ENCODE assay signal across 8 mouse cellular contexts in the genomic region with DNA sequence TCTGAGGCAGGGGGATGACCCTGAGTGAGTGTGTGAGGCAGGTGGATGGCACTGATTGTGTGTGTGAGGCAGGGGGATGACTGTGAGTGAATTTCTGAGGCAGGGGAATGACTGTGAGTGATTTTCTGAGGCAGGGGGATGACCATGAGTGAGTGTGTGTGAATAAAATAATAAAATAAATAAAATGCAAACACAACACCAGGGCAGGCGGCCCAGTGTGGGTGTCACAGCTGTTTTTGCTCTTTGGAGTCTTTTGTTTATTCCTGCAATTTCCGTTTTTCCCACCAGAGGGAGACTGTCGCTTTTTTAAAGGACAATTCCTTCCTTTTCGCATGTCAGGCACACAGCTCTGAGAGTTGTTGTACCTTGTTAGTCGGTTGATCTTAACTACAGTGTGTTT. TPM values are rescaled to one million over a fixed set of nuclear protein-coding genes. Genes with fewer than 3 reads are reported as not detected.
DNase-seq lines count a peak whose midpoint lies in the region; ATAC-seq and TF ChIP-seq lines count a peak whose summit lies in the region.
"Not testable (repeated sequence)": the region's sequence is repeated elsewhere in the genome, so short reads cannot be mapped to it uniquely, and the experiment has no call there.

No protein-coding gene starts in this region.

- not testable (repeated sequence) for H3K36me3 ChIP-seq in hindbrain, postnatal 0 days (ENCODE audit: insufficient read depth, low read length)

- TF ChIP-seq POLR2A in cortical plate, adult 2 months (IDR thresholded peaks at IDR 0.05; ENCODE audit: extremely low read depth, insufficient read depth, low read length) = not testable (repeated sequence)

- DNase-seq in adrenal gland, adult (ENCODE audit: inconsistent age in 2 of 2, low spot score in 1 of 2) = peak; percentile 39 to 92
- DNase-seq in gastrocnemius, postnatal 10 days = peak; percentile 59
- DNase-seq in hindbrain, postnatal 0 days (ENCODE audit: low spot score) = peak; percentile 91
- peak; percentile 17 to 43 for DNase-seq in left cerebral cortex, adult 8-10 months (ENCODE audit: low spot score in 2 of 2)
- peak; percentile 89 for DNase-seq in lung, postnatal 36 days
- DNase-seq in retina, postnatal 1 day = peak; percentile 89
- DNase-seq in thymus, postnatal 4 days = peak; percentile 63

- H3K27me3 ChIP-seq in hindbrain, postnatal 0 days (ENCODE audit: insufficient read depth, low read length) = not testable (repeated sequence)

- WGBS in hindbrain, postnatal 0 days = 7% methylated on average over 5 of the region's 5 CpGs

- ATAC-seq in hindbrain, postnatal 0 days = not testable (repeated sequence)

- TF ChIP-seq CTCF in cortical plate, adult 2 months (IDR thresholded peaks at IDR 0.05; ENCODE audit: extremely low read depth, insufficient read depth, low read length) = peak; percentile 39; the same call in 1 of the 2 replicates
- peak; percentile 78 for TF ChIP-seq CTCF in hindbrain, postnatal 0 days (IDR thresholded peaks at IDR 0.05; ENCODE audit: low read depth)

- H3K27ac ChIP-seq in cortical plate, adult 2 months (ENCODE audit: insufficient read depth, low read length); hindbrain, postnatal 0 days: not testable (repeated sequence)

- H3K9ac ChIP-seq in hindbrain, postnatal 0 days (replicated peaks; ENCODE audit: low read length) = not testable (repeated sequence)

- H3K4me1 ChIP-seq in cortical plate, adult 2 months (ENCODE audit: control insufficient read depth, insufficient read depth, low read length); hindbrain, postnatal 0 days (ENCODE audit: insufficient read depth, low read length): not testable (repeated sequence)

- H3K4me2 ChIP-seq in hindbrain, postnatal 0 days (ENCODE audit: low read depth, low read length) = peak overlapping the region; percentile 57

- not testable (repeated sequence) for H3K9me3 ChIP-seq in hindbrain, postnatal 0 days (ENCODE audit: low read length)

- peak overlapping the region; percentile 37; the same call in 1 of the 2 replicates for H3K4me3 ChIP-seq in cortical plate, adult 2 months (ENCODE audit: insufficient read depth, low read length)
- H3K4me3 ChIP-seq in hindbrain, postnatal 0 days (ENCODE audit: low read length) = peak overlapping the region; percentile 51

RNA-seq across cellular contexts. Expression of a gene that starts 42.5 kb away (rescaled TPM):
- polyA plus RNA-seq in cortical plate, adult 2 months (2012; rRNA removed) = 0.33 and 0.34 TPM in 2 replicates
- total RNA-seq in gastrocnemius, postnatal 10 days (2021) = 1 to 10 TPM; 1.4 to 3.3 TPM
- 0.21 and 0.86 TPM in 2 replicates for total RNA-seq in hindbrain, postnatal 0 days (2014; rRNA removed)
- 0.63 and 0.66 TPM in 2 replicates for polyA plus RNA-seq in hindbrain, postnatal 0 days (2015; fragmentation: Nextera tagmentation; extraction: Ambion mirVana)
- total RNA-seq in left cerebral cortex, adult 8-10 months (2022) = under 1 TPM in 2 of 4 experiments, not detected in 2; 0.17 to 0.34 TPM

RNA-seq across cellular contexts. Expression of a gene that starts 52.2 kb away (rescaled TPM):
- 0.10 and 0.13 TPM in 2 replicates for polyA plus RNA-seq in cortical plate, adult 2 months (2012; rRNA removed)
- total RNA-seq in gastrocnemius, postnatal 10 days (2021) = not detected
- total RNA-seq in hindbrain, postnatal 0 days (2014; rRNA removed) = not detected in 2 replicates
- polyA plus RNA-seq in hindbrain, postnatal 0 days (2015; fragmentation: Nextera tagmentation; extraction: Ambion mirVana) = not detected in 2 replicates
- not detected for total RNA-seq in left cerebral cortex, adult 8-10 months (2022)

Comparison
In these comparisons a context has a peak if more than half of its experiments do, and no peak if none do; other contexts are left out.
1. DNase-seq: peak in every context shown above with its lines; median percentile 91 in hindbrain, postnatal 0 days; 89 in lung, postnatal 36 days; 89 in retina, postnatal 1 day; 66 in adrenal gland, adult; 63 in thymus, postnatal 4 days; 59 in gastrocnemius, postnatal 10 days; 30 in left cerebral cortex, adult 8-10 months.